Mouse (Mus musculus): Measurements from ENCODE around the gene St3gal3.

The St3gal3 gene

DNA sequence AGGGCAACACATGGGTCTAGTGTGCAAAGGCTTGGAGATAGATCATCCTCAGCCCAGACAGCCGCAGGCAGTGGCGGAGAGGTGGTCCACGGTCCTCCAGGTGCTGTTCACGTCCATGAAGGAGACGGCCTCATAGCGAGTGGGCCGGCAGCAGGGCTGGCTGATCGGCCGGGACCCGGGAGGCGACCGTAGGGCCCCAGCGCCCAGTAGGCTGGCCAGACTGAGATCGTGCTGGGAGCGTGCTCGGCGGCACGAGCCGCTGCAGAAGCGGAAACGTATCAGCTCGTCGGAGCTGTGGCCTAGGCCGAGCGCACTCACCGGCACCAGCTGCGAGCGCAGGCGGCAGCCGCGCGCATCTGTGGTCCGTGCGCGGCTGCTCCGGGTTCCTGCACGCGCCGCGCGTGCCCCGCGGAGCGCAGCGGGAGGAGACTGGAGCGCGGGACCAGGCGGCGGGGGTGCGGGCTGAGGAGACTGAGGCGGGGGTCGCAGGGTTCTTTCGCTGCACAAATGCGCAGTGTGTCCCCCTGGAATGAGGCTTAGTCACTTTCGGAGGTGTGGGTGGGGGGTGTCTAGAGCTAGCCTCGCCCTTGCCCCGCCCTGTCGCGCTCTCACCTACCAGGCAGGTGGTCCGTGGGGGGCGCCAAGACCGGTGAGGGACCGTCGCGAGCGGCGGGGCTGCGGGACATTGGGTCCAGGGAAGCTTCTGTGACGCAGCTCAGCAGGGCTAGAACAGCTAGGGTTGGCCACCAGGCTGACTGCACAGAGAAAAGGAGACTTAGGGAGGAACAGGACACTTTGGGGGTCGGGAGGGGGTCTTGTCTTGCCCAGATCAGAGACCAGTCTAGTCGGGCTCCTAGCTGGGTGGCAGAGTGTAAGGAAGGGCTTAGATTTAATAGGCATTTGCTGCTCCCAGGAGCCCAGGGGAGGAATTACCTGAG is 207.9 kb downstream of the St3gal3 start:
- peak; percentile 64 for DNase-seq (ENCODE audit: low spot score)

DNA sequence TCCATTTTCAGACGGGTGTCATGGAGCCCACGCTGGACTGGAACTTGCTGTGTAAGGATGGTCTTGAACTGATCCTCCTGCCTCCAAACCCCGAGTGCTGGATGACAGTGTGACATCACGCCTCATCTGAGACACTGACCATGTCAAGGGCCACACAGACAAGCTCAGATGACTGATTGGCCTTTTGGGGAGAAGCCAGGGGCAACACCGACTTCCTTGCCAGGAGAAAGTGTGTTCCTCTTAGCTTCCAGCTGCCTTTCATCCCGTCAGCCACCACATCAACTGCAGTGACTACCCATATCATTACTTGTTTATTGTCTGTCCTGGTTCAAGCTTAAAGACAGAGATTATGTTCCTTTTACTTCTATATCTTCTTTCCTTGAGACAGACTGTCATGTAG is 209.8 kb downstream of the St3gal3 start:
- no peak for DNase-seq (ENCODE audit: low spot score)

DNA sequence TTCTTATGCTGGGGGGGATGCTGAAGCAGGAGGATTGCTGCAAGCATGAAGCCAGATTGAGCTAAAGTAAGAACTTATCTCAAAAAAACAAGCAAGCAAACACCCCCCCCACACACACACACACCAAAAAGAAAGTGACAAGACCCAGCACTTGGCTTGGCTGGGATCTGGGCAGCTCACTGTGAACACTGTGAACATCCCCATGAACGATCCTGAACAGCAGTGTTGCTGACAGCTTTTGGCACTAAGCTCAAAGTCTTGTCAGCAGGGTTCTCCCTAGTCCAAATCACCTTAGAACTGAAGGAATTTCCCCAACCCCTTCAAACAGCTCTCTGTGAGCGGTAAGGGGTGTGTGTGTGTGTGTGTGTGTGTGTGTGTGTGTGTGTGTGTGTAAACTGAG is 211.3 kb downstream of the St3gal3 start:
- no peak for DNase-seq (ENCODE audit: low spot score)

DNA sequence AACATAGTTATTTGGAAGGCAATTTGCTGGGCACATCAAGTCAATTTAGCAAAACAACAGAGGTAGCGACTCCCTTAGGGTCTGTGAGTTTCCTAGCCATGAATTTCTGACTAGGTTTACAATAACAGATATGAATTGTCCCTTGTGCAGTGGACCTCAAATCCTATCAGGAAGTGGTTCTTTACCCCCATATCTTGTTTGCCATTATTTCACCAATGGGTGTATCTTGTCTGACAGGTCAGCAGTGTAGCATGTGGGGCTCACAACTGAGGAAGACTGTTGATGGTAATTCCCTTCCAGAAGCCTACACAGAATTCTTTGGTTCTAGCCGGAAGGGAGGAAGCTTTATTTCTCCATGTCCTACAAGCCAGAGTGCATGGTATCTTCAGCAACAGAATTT is 213.4 kb downstream of the St3gal3 start:
- DNase-seq (ENCODE audit: low spot score) = no peak

DNA sequence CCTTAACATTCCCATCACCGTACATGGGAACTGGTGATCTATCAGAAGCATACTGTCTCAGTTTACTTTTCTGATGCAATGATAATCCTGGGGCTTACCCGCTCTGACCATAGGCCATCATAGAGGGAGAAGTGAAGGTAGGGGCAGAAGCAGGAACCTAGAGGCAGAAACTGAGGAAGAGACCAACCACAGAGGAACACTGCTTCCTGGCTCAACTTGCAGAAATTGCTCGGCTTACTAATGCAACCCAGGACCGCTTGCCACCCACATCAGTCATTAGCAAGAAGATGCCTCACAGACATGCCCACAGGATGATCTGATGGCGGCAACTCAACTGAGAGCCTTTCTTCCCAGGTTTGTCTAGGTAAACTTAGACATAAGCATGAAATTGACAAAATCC is 216.0 kb downstream of the St3gal3 start:
- no peak for DNase-seq (ENCODE audit: low spot score)

GRCm38 (mm10) chr4:117918261-117918660 is 216.5 kb downstream of the St3gal3 start:
- no peak for DNase-seq (ENCODE audit: low spot score)

- no peak for DNase-seq (ENCODE audit: low spot score)
These were observed 216.9 kb downstream of the St3gal3 start for GRCm38 (mm10) chr4:117917847-117918246.

DNA sequence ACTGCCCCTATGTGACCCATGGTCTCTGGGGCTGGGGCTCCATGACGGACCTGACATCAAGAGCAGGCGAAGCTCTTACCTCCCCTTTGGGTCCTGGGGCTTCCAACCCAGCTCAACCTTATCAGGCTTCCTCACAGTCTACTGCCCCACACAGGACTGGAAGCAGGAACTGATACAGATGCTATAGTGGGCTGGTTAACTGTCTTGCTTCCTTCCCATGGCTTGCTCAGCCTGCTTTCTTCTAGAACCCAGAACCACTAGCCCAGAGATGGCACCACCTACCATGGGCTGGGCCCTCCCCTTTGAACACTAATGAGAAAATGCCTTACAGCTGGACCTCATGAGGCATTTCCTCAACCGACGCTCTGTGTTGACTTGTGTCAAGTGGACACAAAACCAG is 217.3 kb downstream of the St3gal3 start:
- no peak for DNase-seq (ENCODE audit: low spot score)

DNA sequence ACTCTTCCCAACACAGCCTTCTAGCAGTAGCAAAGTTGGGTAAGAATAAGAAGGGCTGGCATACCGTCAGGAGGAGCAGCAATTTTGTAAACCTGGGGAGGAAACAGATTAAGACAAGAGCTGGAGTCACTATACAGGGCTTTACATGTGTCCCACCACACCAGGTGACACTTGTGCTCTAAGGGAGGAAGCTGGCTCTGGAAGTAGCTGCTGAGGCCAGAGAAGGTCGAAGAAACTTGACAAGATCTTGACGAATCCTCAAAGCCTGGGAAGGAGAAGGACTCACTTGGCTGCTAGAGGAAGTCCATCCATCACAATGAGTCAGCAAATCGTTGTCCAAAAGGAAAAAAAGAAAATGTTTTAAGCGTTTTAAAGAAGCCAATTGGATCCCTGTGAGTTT is 218.3 kb downstream of the St3gal3 start:
- no peak for DNase-seq (ENCODE audit: low spot score)

GRCm38 (mm10) chr4:117915489-117916105 is 219.1 kb downstream of the St3gal3 start:
- no peak for DNase-seq (ENCODE audit: low spot score)

DNA sequence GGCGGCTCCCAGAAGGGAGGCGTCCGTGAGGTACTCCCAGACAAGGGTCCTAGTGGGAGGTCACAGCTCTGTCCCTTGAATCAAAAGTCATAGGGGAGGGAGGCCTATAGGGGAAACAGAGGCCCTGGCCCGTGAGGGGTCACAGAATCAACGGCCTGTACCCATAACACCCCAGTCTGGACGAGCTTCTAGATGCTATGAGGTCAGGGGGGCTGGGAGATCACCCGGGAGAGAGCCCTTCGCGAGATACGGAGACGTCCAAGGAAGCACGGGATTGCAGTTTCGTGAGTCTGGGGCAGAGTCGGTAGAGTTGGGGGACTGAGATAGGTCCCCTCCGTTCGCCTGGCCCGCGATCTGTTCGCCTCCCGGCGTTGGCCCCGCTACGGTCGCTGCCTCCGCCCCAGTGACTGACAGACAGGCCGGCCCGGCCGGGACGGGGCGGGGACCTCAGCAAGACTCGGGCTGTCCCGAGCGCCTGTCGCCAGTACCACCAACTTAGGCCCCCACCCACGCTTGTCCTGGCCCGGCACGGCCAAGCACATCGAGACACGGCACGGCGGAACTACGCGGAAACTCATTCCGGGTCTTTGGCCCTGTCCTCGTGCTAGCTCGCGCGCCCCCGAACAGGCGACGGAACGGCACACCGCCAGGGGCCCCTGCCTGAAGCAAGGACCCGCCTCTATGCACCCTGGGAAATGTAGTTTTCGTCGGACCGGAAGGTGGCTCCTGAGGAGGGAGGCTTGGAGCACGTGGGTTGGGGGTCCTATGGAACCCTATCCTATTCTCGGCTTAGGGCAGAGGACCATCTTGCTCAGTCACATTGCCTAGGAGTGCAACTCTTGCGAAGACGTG is 219.9 kb downstream of the St3gal3 start, which contains the start of gene Ipo13:
Gene Ipo13, minus strand, starts transcription at position 409 of the 852 bp plus-strand sequence.
- DNase-seq (ENCODE audit: low spot score) = peak; percentile 94

DNA sequence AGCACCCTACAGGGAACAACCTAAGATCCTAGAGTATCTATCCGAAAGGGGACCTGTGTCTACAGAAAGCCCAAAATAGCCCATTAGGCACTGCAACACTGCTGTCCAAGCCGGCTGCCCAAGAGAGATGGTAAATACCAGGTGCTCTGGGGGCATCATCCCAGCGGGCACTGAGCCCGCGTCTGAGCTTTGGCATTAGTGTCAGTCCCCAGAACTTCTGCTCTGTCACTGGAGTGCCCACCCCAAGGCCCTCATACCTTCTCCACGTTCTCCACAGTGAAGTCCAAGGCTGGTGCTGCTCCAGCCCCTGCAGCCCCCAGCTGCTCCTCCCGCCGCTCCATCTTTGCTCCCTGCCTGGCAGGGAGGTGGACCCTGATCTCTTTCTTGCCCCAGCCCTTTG is 220.7 kb downstream of the St3gal3 start:
- DNase-seq (ENCODE audit: low spot score) = no peak

- DNase-seq (ENCODE audit: low spot score) = no peak
These were observed 221.3 kb downstream of the St3gal3 start for GRCm38 (mm10) chr4:117913421-117913820.

GRCm38 (mm10) chr4:117912685-117913273 is 221.9 kb downstream of the St3gal3 start:
- no peak for DNase-seq (ENCODE audit: low spot score)

DNA sequence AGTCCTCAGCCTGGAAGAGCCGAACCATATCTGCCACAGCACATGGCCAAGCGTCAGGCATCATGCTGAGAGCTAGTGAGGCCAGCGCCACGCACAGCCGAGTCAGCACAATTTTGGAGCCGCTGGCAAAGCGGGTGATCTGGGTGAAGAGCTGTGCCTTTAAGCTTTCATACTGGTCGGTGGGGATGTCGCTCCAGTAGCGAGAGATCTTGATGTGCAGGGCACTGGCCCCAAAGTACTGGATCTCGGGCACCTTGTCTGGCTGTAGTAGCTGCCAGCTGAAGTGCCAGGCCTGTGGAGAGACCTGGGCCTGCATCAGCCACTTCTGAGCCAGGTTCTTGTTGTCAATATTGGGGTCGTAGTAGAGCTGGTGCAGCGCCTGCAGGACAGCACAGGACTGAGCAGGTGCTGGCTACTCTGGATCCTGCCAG is 222.6 kb downstream of the St3gal3 start:
- DNase-seq (ENCODE audit: low spot score) = no peak

DNA sequence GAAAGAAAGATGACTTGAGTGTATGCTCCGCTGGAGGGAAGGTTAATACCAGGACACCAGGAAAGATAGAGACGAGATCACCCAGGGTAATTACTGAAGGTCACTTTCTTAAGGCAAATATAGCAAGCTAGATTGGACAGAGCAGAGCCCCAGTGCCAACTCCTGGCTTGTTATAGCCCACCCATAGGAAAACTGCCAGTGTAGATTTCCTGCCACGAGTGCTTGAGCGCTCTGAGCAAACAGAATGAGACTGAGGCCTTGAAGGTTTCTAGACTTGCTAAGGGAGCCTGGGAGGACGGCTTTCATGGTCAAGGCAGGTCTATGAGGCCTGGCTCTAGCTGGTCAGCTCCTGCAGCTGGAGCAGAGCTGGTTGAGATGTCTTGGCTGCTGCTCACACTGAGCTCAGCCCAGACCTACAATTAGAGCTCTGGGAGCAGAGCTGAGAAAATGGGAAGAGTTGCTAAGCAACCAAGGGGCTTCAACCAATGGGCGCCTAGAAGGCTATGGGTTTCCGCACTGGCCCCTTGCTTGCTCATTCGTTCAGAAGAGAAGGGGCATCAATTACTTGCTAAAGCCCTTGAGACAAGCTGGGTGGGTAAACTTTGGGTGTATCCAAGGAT is 225.8 kb downstream of the St3gal3 start:
- DNase-seq (ENCODE audit: low spot score) = no peak

GRCm38 (mm10) chr4:117906196-117906595 is 228.5 kb downstream of the St3gal3 start:
- DNase-seq (ENCODE audit: low spot score) = no peak

DNA sequence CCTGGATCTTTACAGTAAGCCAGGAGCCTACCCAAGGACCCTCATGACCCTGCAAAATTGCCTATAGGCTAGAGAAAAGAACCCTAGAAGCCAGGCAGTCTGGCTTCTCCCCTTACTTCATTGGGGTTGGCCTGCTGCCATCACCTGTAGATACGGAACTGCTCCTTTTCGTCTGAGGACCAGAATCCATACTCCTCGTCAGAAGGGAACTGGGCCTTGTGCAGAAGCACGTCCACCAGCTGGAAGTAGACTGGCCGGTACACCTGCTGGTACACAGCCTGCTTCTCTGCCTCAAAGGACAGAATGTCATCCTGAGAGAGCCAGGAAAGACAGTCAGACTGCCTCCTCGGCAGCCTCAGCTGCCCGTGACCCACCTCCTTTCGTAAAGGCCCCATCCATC is 230.0 kb downstream of the St3gal3 start:
- no peak for DNase-seq (ENCODE audit: low spot score)

DNA sequence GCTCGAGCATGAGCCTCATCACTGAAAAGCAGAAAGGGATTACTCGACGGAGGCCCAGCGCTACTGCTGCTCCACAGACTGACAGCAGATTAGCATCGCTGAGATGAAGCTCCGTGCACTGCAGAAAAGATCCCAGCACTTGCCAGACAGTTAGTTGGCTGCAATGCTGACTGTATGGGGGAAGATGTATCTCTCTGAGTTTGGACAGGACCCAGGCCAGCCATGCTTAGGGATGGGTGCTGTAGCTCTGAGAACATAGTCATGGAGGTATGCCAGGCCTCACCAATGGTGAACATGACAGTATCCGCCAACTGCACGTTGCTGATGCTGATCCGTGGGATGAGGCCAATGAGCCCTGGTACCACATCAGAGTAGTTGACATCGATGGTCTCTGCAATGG is 230.6 kb downstream of the St3gal3 start:
- no peak for DNase-seq (ENCODE audit: low spot score)

DNA sequence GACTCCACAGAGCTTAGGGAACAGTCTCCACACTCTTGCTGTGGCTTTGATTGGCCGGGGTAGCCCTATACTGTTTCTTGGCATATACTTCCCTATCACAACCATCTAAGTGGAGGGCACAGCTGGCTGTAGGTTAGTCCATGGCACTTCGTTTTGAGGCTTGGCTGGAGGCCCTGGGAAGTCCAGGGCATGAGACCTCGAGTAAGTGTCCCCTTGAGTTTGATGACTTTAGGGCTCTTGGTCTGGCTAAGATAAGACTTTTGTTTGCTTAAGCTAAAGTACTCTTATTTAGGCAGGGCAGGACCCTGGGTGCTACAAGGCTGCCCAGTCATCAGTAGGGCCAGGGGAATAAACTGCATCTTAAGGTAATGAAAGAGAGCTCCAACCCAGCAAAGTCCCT is 236.6 kb downstream of the St3gal3 start:
- no peak for DNase-seq (ENCODE audit: low spot score)

DNA sequence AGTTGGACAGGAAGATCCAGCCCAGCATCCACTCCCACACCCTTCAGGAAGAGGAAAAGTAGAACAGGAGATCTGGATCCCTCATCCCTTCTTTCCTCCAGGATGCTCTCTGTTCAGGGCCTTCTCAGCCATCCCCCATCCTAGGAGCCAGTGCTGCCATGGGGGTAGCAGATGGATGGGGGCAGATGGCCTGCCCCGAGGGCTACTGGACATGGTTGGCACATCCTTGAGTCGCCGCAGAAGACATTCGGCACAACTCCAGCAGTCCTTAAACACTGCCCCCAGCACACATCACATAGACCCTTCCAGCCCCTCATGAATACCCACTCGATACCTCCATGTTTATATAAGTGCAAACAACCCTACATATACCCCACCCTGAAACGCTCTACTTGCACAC is 238.7 kb downstream of the St3gal3 start:
- DNase-seq (ENCODE audit: low spot score) = no peak

GRCm38 (mm10) chr4:117895339-117895738 is 239.4 kb downstream of the St3gal3 start:
- DNase-seq (ENCODE audit: low spot score) = no peak
